Mouse (Mus musculus) small intestine, adult 2 months (tissue): ENCODE data around the gene Syde1. TPM values are rescaled to one million over a fixed set of nuclear protein-coding genes. Genes with fewer than 3 reads are reported as not detected.
"Not testable (repeated sequence)": the region's sequence is repeated elsewhere in the genome, so short reads cannot be mapped to it uniquely, and the experiment has no call there.

ENCODE experiments used
- H3K27ac ChIP-seq: fragments of 200-500 bp; 2 replicates; pipeline ENCODE4 v1.5.1; 2012; ENCODE audit warnings: low read depth, low read length, control low read depth, inconsistent platforms; ENCODE audit not compliant: insufficient read depth
- H3K27me3 ChIP-seq: fragments of 200-500 bp; 2 replicates; pipeline ENCODE4 v1.6.1; 2012; ENCODE audit warnings: mild to moderate bottlenecking, moderate library complexity, low read length, inconsistent platforms; ENCODE audit not compliant: control insufficient read depth, insufficient read depth
- H3K36me3 ChIP-seq: fragments of 200-500 bp; 2 replicates; pipeline ENCODE4 v1.6.1; 2012; ENCODE audit warnings: mild to moderate bottlenecking, low read length, control low read depth, inconsistent platforms; ENCODE audit not compliant: control insufficient read depth, insufficient read depth
- H3K4me1 ChIP-seq: fragments of 200-500 bp; 2 replicates; pipeline ENCODE4 v1.6.1; 2012; ENCODE audit warnings: low read length, inconsistent platforms, mixed read lengths; ENCODE audit not compliant: control insufficient read depth, insufficient read depth, insufficient read length
- H3K4me3 ChIP-seq: fragments of 200-500 bp; 2 replicates; pipeline ENCODE4 v1.5.1; 2012; ENCODE audit warnings: low read depth, mild to moderate bottlenecking, control low read depth, inconsistent platforms, low read length, moderate library complexity
- CTCF ChIP-seq: fragments of 200-500 bp; IDR thresholded peaks from 2 replicates; pipeline ENCODE4 v1.5.1; 2012; ENCODE audit warnings: low read depth, mild to moderate bottlenecking, control low read depth, inconsistent platforms, low read length, moderate library complexity, mixed read lengths; ENCODE audit not compliant: insufficient replicate concordance, insufficient read length; ENCODE audit errors: extremely low read depth
- POLR2A ChIP-seq: fragments of 200-500 bp; IDR thresholded peaks from 2 replicates; pipeline ENCODE4 v1.6.1; 2012; ENCODE audit warnings: low read depth, mild to moderate bottlenecking, control low read depth, inconsistent platforms, low read length, moderate library complexity
- WGBS: fragments of 180-500 bp; shearing (Covaris S2); methylation state at CpG from one replicate; pipeline ENCODE4 v1.1.7; 2018; 5-methylcytosine and 5-hydroxymethylcytosine counted together
- polyA plus RNA-seq: library from polyadenylated mRNA; depleted of rRNA; stranded (reverse); fragments of >200 nt; gene quantifications from 2 replicates; pipeline ENCODE4 v1.2.3, GENCODE M21; 2012; rRNA removed

Syde1 gene
- polyA plus RNA-seq: 4.8 and 8.6 TPM in 2 replicates

- Histone ChIP-seq H3K27me3 (no peaks in the 10 kb centered on the region), H3K27ac (peak within 1 kb of the TSS; percentile 50; the same call in 1 of the 2 replicates), H3K36me3 (peaks cover 4% of the 10 kb centered on the region), H3K4me1 (peaks cover 13% of the 10 kb centered on the region; the same call in 1 of the 2 replicates), H3K4me3 (peak within 1 kb of the TSS; percentile 78)
- TF ChIP-seq CTCF: no peak
- no peak for TF ChIP-seq POLR2A
- WGBS: 5% methylated on average over 54 of the region's 54 CpGs
These were observed at the start of gene Syde1 for GRCm38 (mm10) chr10:78591406-78592328. Syde1 (minus strand) TSS chr10:78591964.

GRCm38 (mm10) chr10:78632311-78632710 is 40.5 kb upstream of the Syde1 start:
- H3K27ac ChIP-seq: no peak overlapping the region
- H3K4me1 ChIP-seq: no peaks in the 10 kb centered on the region
- H3K4me3 ChIP-seq: no peak overlapping the region
- TF ChIP-seq CTCF (peak; percentile 58; the same call in 1 of the 2 replicates), POLR2A (no peak)
- H3K36me3 ChIP-seq: no peaks in the 10 kb centered on the region
- 4% methylated on average over 6 of the region's 6 CpGs for WGBS
- H3K27me3 ChIP-seq: no peaks in the 10 kb centered on the region

DNA sequence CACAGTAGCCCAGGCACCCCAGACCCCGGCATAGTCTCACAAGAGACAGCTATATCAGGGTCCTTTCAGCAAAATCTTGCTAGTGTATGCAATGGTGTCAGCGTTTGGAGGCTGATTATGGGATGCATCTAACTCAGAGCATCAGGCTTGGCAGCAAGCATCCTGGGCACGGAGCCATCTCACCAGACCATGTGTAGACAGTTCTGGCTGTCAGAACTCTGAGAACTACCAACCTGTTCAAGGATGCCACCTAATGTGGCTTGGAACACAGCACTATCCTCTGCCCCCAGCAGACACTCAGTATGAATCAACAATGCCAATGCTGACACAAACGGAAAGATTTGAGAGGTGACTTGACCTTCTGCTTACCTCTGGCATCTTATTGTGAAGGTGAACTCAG is 38.4 kb upstream of the Syde1 start:
- Histone ChIP-seq H3K27me3 (no peaks in the 10 kb centered on the region), H3K4me1 (no peaks in the 10 kb centered on the region), H3K36me3 (no peaks in the 10 kb centered on the region), H3K27ac (no peak overlapping the region), H3K4me3 (no peak overlapping the region)
- TF ChIP-seq POLR2A (no peak), CTCF (no peak)
- 72% methylated on average over 4 of the region's 4 CpGs for WGBS

GRCm38 (mm10) chr10:78623143-78623542 is 31.4 kb upstream of the Syde1 start:
- not testable (repeated sequence) for H3K27me3 ChIP-seq, H3K4me1 ChIP-seq, H3K36me3 ChIP-seq, H3K4me3 ChIP-seq, H3K27ac ChIP-seq
- 34% methylated on average over 3 of the region's 3 CpGs for WGBS

GRCm38 (mm10) chr10:78617974-78618373 is 26.2 kb upstream of the Syde1 start, which contains the start of gene Olfr1357:
Olfr1357 (minus strand) TSS chr10:78618074.
- WGBS: 86% methylated on average over 1 of the region's 1 CpGs
- TF ChIP-seq CTCF (no peak), POLR2A (no peak)
- H3K4me1 ChIP-seq: no peaks in the 10 kb centered on the region

GRCm38 (mm10) chr10:78607602-78608001 is 15.8 kb upstream of the Syde1 start:
- TF ChIP-seq CTCF: no peak
- TF ChIP-seq POLR2A: no peak
- H3K27ac ChIP-seq: no peak overlapping the region
- WGBS: 58% methylated on average over 3 of the region's 3 CpGs

More at GRCm38 (mm10) chr10:78617974-78618373, 26.2 kb upstream of the Syde1 start, which contains the start of gene Olfr1357:
- Histone ChIP-seq H3K4me3 (no peak within 1 kb of the TSS), H3K36me3 (no peaks in the 10 kb centered on the region), H3K27me3 (no peaks in the 10 kb centered on the region), H3K27ac (no peak within 1 kb of the TSS)

GRCm38 (mm10) chr10:78605080-78605479 is 13.3 kb upstream of the Syde1 start:
- Histone ChIP-seq H3K4me1 (no peaks in the 10 kb centered on the region), H3K27ac (no peak overlapping the region), H3K36me3 (no peaks in the 10 kb centered on the region), H3K27me3 (no peaks in the 10 kb centered on the region), H3K4me3 (no peak overlapping the region)
- TF ChIP-seq CTCF (no peak), POLR2A (no peak)
- 35% methylated on average over 3 of the region's 3 CpGs for WGBS

More at GRCm38 (mm10) chr10:78607602-78608001, 15.8 kb upstream of the Syde1 start:
- H3K4me1 ChIP-seq: no peaks in the 10 kb centered on the region
- H3K4me3 ChIP-seq: no peak overlapping the region
- no peaks in the 10 kb centered on the region for H3K27me3 ChIP-seq
- no peaks in the 10 kb centered on the region for H3K36me3 ChIP-seq
